Mouse (Mus musculus) testis, adult 2 months (tissue): ENCODE data around the gene Kirrel3. TPM values are rescaled to one million over a fixed set of nuclear protein-coding genes. Genes with fewer than 3 reads are reported as not detected.

ENCODE experiments used
- H3K27ac ChIP-seq: fragments of 200-500 bp; 2 replicates; pipeline ENCODE4 v1.5.1; 2012; ENCODE audit warnings: low read depth, low read length; ENCODE audit not compliant: control insufficient read depth, insufficient read depth
- H3K27me3 ChIP-seq: fragments of 200-500 bp; 2 replicates; pipeline ENCODE4 v1.6.1; 2012; ENCODE audit warnings: mild to moderate bottlenecking, low read length, moderate library complexity; ENCODE audit not compliant: control insufficient read depth, insufficient read depth
- H3K36me3 ChIP-seq: fragments of 200-500 bp; 2 replicates; pipeline ENCODE4 v1.6.1; 2012; ENCODE audit warnings: mild to moderate bottlenecking, low read length; ENCODE audit not compliant: control insufficient read depth, insufficient read depth
- H3K4me1 ChIP-seq: fragments of 200-500 bp; 2 replicates; pipeline ENCODE4 v1.6.1; 2012; ENCODE audit warnings: low read length; ENCODE audit not compliant: control insufficient read depth, insufficient read depth
- H3K4me3 ChIP-seq: fragments of 200-500 bp; 2 replicates; pipeline ENCODE4 v1.5.1; 2012; ENCODE audit warnings: low read depth, mild to moderate bottlenecking, low read length, moderate library complexity, mixed read lengths; ENCODE audit not compliant: control insufficient read depth
- CTCF ChIP-seq: fragments of 200-500 bp; IDR thresholded peaks from 2 replicates; pipeline ENCODE4 v1.5.1; 2012; ENCODE audit warnings: low read depth, mild to moderate bottlenecking, inconsistent platforms, low read length, moderate library complexity; ENCODE audit not compliant: control insufficient read depth, insufficient read depth, insufficient replicate concordance
- POLR2A ChIP-seq: fragments of 200-500 bp; IDR thresholded peaks from 2 replicates; pipeline ENCODE4 v1.6.1; 2012; ENCODE audit warnings: low read depth, mild to moderate bottlenecking, inconsistent platforms, low read length, moderate library complexity; ENCODE audit not compliant: control insufficient read depth
- polyA plus RNA-seq: library from polyadenylated mRNA; depleted of rRNA; stranded (reverse); fragments of >200 nt; gene quantifications from 2 replicates; pipeline ENCODE4 v1.2.3, GENCODE M21; 2012

The Kirrel3 gene
- polyA plus RNA-seq, 1 experiment: 0.10 TPM

GRCm38 (mm10) chr9:34964172-34965040, 478.7 kb downstream of the Kirrel3 start:
- H3K36me3 ChIP-seq: no peaks in the 10 kb centered on the region
- H3K4me1 ChIP-seq: no peaks in the 10 kb centered on the region
- no peaks in the 10 kb centered on the region for H3K27me3 ChIP-seq
- H3K4me3 ChIP-seq: no peak overlapping the region
- TF ChIP-seq CTCF: no peak
- TF ChIP-seq POLR2A: no peak
- H3K27ac ChIP-seq: no peak overlapping the region

- Histone ChIP-seq H3K27ac (no peak overlapping the region), H3K36me3 (no peaks in the 10 kb centered on the region), H3K4me3 (no peak overlapping the region), H3K4me1 (no peaks in the 10 kb centered on the region), H3K27me3 (no peaks in the 10 kb centered on the region)
- no peak for TF ChIP-seq CTCF
- no peak for TF ChIP-seq POLR2A
These were observed 479.3 kb downstream of the Kirrel3 start for GRCm38 (mm10) chr9:34965041-34965415.

GRCm38 (mm10) chr9:34967772-34968171, 482.1 kb downstream of the Kirrel3 start:
- Histone ChIP-seq H3K27me3 (no peaks in the 10 kb centered on the region), H3K27ac (no peak overlapping the region), H3K4me3 (no peak overlapping the region), H3K36me3 (no peaks in the 10 kb centered on the region), H3K4me1 (no peaks in the 10 kb centered on the region; the same call in 1 of the 2 replicates)
- TF ChIP-seq CTCF: no peak
- no peak for TF ChIP-seq POLR2A

- Histone ChIP-seq H3K27me3 (no peaks in the 10 kb centered on the region), H3K4me3 (no peak overlapping the region), H3K27ac (no peak overlapping the region), H3K4me1 (no peaks in the 10 kb centered on the region; the same call in 1 of the 2 replicates), H3K36me3 (no peaks in the 10 kb centered on the region)
- TF ChIP-seq CTCF: no peak
- no peak for TF ChIP-seq POLR2A
These were observed 484.3 kb downstream of the Kirrel3 start for GRCm38 (mm10) chr9:34969881-34970490.

GRCm38 (mm10) chr9:34974326-34974725, 488.6 kb downstream of the Kirrel3 start:
- H3K27me3 ChIP-seq: no peaks in the 10 kb centered on the region
- no peak overlapping the region for H3K4me3 ChIP-seq
- no peak overlapping the region for H3K27ac ChIP-seq
- TF ChIP-seq CTCF: no peak
- no peak for TF ChIP-seq POLR2A
- H3K4me1 ChIP-seq: no peaks in the 10 kb centered on the region; the same call in 1 of the 2 replicates
- no peaks in the 10 kb centered on the region for H3K36me3 ChIP-seq

GRCm38 (mm10) chr9:34975245-34975644, 489.6 kb downstream of the Kirrel3 start:
- H3K36me3 ChIP-seq: no peaks in the 10 kb centered on the region
- H3K4me1 ChIP-seq: no peaks in the 10 kb centered on the region; the same call in 1 of the 2 replicates
- H3K27me3 ChIP-seq: no peaks in the 10 kb centered on the region
- no peak overlapping the region for H3K4me3 ChIP-seq
- H3K27ac ChIP-seq: no peak overlapping the region
- TF ChIP-seq CTCF: no peak
- no peak for TF ChIP-seq POLR2A
